In genomic region chr17:36131516-36132265, GRCm38 (mm10) we compare ENCODE assay signal across 16 mouse cellular contexts. TPM values are rescaled to one million over a fixed set of nuclear protein-coding genes. Genes with fewer than 3 reads are reported as not detected.
DNase-seq lines count a peak whose midpoint lies in the region; ATAC-seq and TF ChIP-seq lines count a peak whose summit lies in the region.
"Had no signal": no experiment of that assay in that cellular context is flagged by ENCODE, and none has a peak within 500 bp of the region (broad histone marks: within the 10 kb centered on the region; RNA-seq: fewer than 3 reads in every experiment).

No protein-coding gene starts in this region.

- H3K27me3 ChIP-seq in lung, postnatal 0 days (replicated peaks; ENCODE audit: insufficient read depth, low read length), result no peaks in the 10 kb centered on the region
- H3K27me3 ChIP-seq in intestine, embryonic 16.5 days (replicated peaks; ENCODE audit: control insufficient read depth, insufficient read depth, low read length), result no peaks in the 10 kb centered on the region

- no peaks in the 10 kb centered on the region for H3K9me3 ChIP-seq in lung, postnatal 0 days (ENCODE audit: low read length)
- no peaks in the 10 kb centered on the region for H3K9me3 ChIP-seq in intestine, embryonic 16.5 days (ENCODE audit: control insufficient read depth, low read length)
- H3K9me3 ChIP-seq: forebrain, embryonic 15.5 days; limb, embryonic 15.5 days had no signal

- no peak overlapping the region for H3K4me3 ChIP-seq in lung, postnatal 0 days (ENCODE audit: low read depth, low read length)
- no peak overlapping the region for H3K4me3 ChIP-seq in intestine, embryonic 16.5 days (ENCODE audit: low read length)
- H3K4me3 ChIP-seq: forebrain, embryonic 15.5 days; limb, embryonic 15.5 days had no signal

- H3K4me2 ChIP-seq in lung, postnatal 0 days (replicated peaks; ENCODE audit: low read depth, low read length), result no peak overlapping the region
- no peak overlapping the region for H3K4me2 ChIP-seq in intestine, embryonic 16.5 days (ENCODE audit: low read depth, low read length)
- H3K4me2 ChIP-seq: forebrain, embryonic 15.5 days; limb, embryonic 15.5 days had no signal

- ATAC-seq in lung, postnatal 0 days, result no peak
- no peak for ATAC-seq in intestine, embryonic 16.5 days
- ATAC-seq: forebrain, embryonic 15.5 days had no signal

- TF ChIP-seq EP300 in lung, postnatal 0 days (IDR thresholded peaks at IDR 0.05), result no peak

- H3K4me1 ChIP-seq in lung, postnatal 0 days (ENCODE audit: insufficient read depth, low read depth, low read length), result no peaks in the 10 kb centered on the region
- no peaks in the 10 kb centered on the region for H3K4me1 ChIP-seq in intestine, embryonic 16.5 days (ENCODE audit: control insufficient read depth, insufficient read depth, low read length)
- H3K4me1 ChIP-seq: forebrain, embryonic 15.5 days; limb, embryonic 15.5 days had no signal

- peak; percentile 11; the same call in 1 of the 2 replicates for TF ChIP-seq CTCF in lung, postnatal 0 days (IDR thresholded peaks at IDR 0.05)

- H3K27ac ChIP-seq in lung, postnatal 0 days (ENCODE audit: low read length), result no peak overlapping the region
- no peak overlapping the region for H3K27ac ChIP-seq in intestine, embryonic 16.5 days (ENCODE audit: low read length)
- H3K27ac ChIP-seq: forebrain, embryonic 15.5 days; limb, embryonic 15.5 days had no signal

- H3K36me3 ChIP-seq in lung, postnatal 0 days (ENCODE audit: insufficient read depth, low read length), result no peaks in the 10 kb centered on the region
- H3K36me3 ChIP-seq in intestine, embryonic 16.5 days (ENCODE audit: control insufficient read depth, insufficient read depth, low read length), result no peaks in the 10 kb centered on the region
- H3K36me3 ChIP-seq: forebrain, embryonic 15.5 days; limb, embryonic 15.5 days had no signal

- no peak overlapping the region for H3K9ac ChIP-seq in lung, postnatal 0 days (replicated peaks; ENCODE audit: low read depth)
- no peak overlapping the region for H3K9ac ChIP-seq in intestine, embryonic 16.5 days (ENCODE audit: low read depth, low read length)
- H3K9ac ChIP-seq: forebrain, embryonic 15.5 days; limb, embryonic 15.5 days had no signal

- peak; percentile 27 for DNase-seq in embryo, embryonic 11.5 days (ENCODE audit: low read depth, low spot score)
- no peak for DNase-seq in embryo, embryonic 10.5 days (ENCODE audit: low spot score)
- no peak for DNase-seq in lung, postnatal 0 days (ENCODE audit: low spot score)
- DNase-seq in lung, postnatal 10 days, result no peak
- peak; percentile 46 for DNase-seq in forelimb bud, embryonic 11.5 days (ENCODE audit: low read depth, low spot score)
- peak; percentile 79 for DNase-seq in thymus, postnatal 4 days
- no peak for DNase-seq in testis, postnatal 10 days (ENCODE audit: low spot score)
- DNase-seq: cerebellum, adult 11 months; layer of hippocampus, postnatal 36 days had no signal

- 64% methylated on average over 5 of the region's 5 CpGs for WGBS in lung, postnatal 0 days
- WGBS in intestine, embryonic 16.5 days, result 77% methylated on average over 5 of the region's 5 CpGs

RNA-seq across cellular contexts. Expression of gene Gm7030, which starts 2.5 kb away (rescaled TPM):
- not detected in 2 replicates for polyA plus RNA-seq in lung, postnatal 0 days (2015; fragmentation: Nextera tagmentation; extraction: Ambion mirVana)
- polyA plus RNA-seq in intestine, embryonic 16.5 days (2015; fragmentation: Nextera tagmentation; extraction: Ambion mirVana), result 1.4 and 2.1 TPM in 2 replicates
- polyA plus RNA-seq: C2C12; forebrain, embryonic 15.5 days; gonadal fat pad, adult 2 months; hindbrain, embryonic 11.5 days; kidney, embryonic 16.5 days; limb, embryonic 15.5 days had no signal

RNA-seq across cellular contexts. Expression of gene Gm19684, which starts 10.2 kb away (rescaled TPM):
- not detected in 2 replicates for polyA plus RNA-seq in lung, postnatal 0 days (2015; fragmentation: Nextera tagmentation; extraction: Ambion mirVana)
- 0.29 and 0.36 TPM in 2 replicates for polyA plus RNA-seq in intestine, embryonic 16.5 days (2015; fragmentation: Nextera tagmentation; extraction: Ambion mirVana)
- polyA plus RNA-seq: C2C12; forebrain, embryonic 15.5 days; hindbrain, embryonic 11.5 days; kidney, embryonic 16.5 days; limb, embryonic 15.5 days had no signal

RNA-seq across cellular contexts. Expression of gene Gm8909, which starts 36.6 kb away (rescaled TPM):
- polyA plus RNA-seq in lung, postnatal 0 days (2015; fragmentation: Nextera tagmentation; extraction: Ambion mirVana), result 6.7 and 9.6 TPM in 2 replicates
- polyA plus RNA-seq in intestine, embryonic 16.5 days (2015; fragmentation: Nextera tagmentation; extraction: Ambion mirVana), result 1.9 and 3.5 TPM in 2 replicates
- polyA plus RNA-seq: C2C12; forebrain, embryonic 15.5 days; hindbrain, embryonic 11.5 days; limb, embryonic 15.5 days had no signal

RNA-seq across cellular contexts. Expression of gene H2-T3, which starts 58.4 kb away (rescaled TPM):
- 0.12 TPM in 2 replicates for polyA plus RNA-seq in lung, postnatal 0 days (2015; fragmentation: Nextera tagmentation; extraction: Ambion mirVana)
- 42.3 and 46.9 TPM in 2 replicates for polyA plus RNA-seq in intestine, embryonic 16.5 days (2015; fragmentation: Nextera tagmentation; extraction: Ambion mirVana)
- polyA plus RNA-seq: C2C12; forebrain, embryonic 15.5 days; gonadal fat pad, adult 2 months; hindbrain, embryonic 11.5 days; kidney, embryonic 16.5 days; limb, embryonic 15.5 days had no signal

Comparison
In these comparisons a context has a peak if more than half of its experiments do, and no peak if none do; other contexts are left out.
1. DNase-seq: peak in embryo, embryonic 11.5 days (single experiment), forelimb bud, embryonic 11.5 days (single experiment) and thymus, postnatal 4 days (single experiment); none in embryo, embryonic 10.5 days (single experiment), lung, postnatal 0 days (single experiment), lung, postnatal 10 days (single experiment) and testis, postnatal 10 days (single experiment).